Mouse (Mus musculus) ES-Bruce4 (cell line): ENCODE measurements around the gene Ganab. TPM values are rescaled to one million over a fixed set of nuclear protein-coding genes. Genes with fewer than 3 reads are reported as not detected.

Experiments
- H3K27ac ChIP-seq: 2 replicates; pipeline ENCODE4 v1.5.1; 2012; ENCODE audit warnings: low read length, inconsistent platforms; ENCODE audit not compliant: insufficient read depth
- H3K27me3 ChIP-seq: 2 replicates; pipeline ENCODE4 v1.6.1; 2012; ENCODE audit warnings: mild to moderate bottlenecking, low read length, inconsistent platforms; ENCODE audit not compliant: control insufficient read depth, poor library complexity, insufficient read depth, severe bottlenecking
- H3K36me3 ChIP-seq: 2 replicates; pipeline ENCODE4 v1.6.1; 2012; ENCODE audit warnings: inconsistent platforms, mild to moderate bottlenecking, low read length, moderate library complexity; ENCODE audit not compliant: control insufficient read depth, poor library complexity, insufficient read depth, severe bottlenecking
- H3K4me1 ChIP-seq: one replicate; pipeline ENCODE4 v1.8.1; 2011; ENCODE audit warnings: low read length; ENCODE audit not compliant: control insufficient read depth, insufficient read depth
- H3K4me3 ChIP-seq: 2 replicates; pipeline ENCODE4 v1.5.1; 2011; ENCODE audit warnings: low read depth, mild to moderate bottlenecking, low read length
- H3K9ac ChIP-seq: 2 replicates; pipeline ENCODE4 v1.6.1; 2012; ENCODE audit warnings: low read depth, mild to moderate bottlenecking, inconsistent platforms; ENCODE audit not compliant: poor library complexity, severe bottlenecking
- H3K9me3 ChIP-seq: replicated peaks from 2 replicates; pipeline ENCODE4 v1.6.1; 2012; ENCODE audit warnings: mild to moderate bottlenecking, low read length, inconsistent platforms; ENCODE audit not compliant: control insufficient read depth, poor library complexity, insufficient read depth, severe bottlenecking
- CTCF ChIP-seq: IDR thresholded peaks from one replicate; pipeline ENCODE4 v1.8.1; 2011; ENCODE audit warnings: low read depth, low read length
- EP300 ChIP-seq: IDR thresholded peaks from 2 replicates; pipeline ENCODE4 v1.6.1; 2011; ENCODE audit warnings: low read depth, low read length; ENCODE audit not compliant: insufficient read depth
- POLR2A ChIP-seq: IDR thresholded peaks from one replicate; pipeline ENCODE4 v1.8.1; 2011; ENCODE audit warnings: low read length; ENCODE audit not compliant: insufficient read depth
- polyA plus RNA-seq: library from polyadenylated mRNA; stranded (reverse); fragments of >200 nt; gene quantifications from 2 replicates; pipeline ENCODE4 v1.2.4, GENCODE M21; 2011; ENCODE audit warnings: low read depth; ENCODE audit not compliant: missing spikeins, insufficient read depth, insufficient read length

Gene Ganab
- polyA plus RNA-seq, 1 experiment: 184 TPM

DNA sequence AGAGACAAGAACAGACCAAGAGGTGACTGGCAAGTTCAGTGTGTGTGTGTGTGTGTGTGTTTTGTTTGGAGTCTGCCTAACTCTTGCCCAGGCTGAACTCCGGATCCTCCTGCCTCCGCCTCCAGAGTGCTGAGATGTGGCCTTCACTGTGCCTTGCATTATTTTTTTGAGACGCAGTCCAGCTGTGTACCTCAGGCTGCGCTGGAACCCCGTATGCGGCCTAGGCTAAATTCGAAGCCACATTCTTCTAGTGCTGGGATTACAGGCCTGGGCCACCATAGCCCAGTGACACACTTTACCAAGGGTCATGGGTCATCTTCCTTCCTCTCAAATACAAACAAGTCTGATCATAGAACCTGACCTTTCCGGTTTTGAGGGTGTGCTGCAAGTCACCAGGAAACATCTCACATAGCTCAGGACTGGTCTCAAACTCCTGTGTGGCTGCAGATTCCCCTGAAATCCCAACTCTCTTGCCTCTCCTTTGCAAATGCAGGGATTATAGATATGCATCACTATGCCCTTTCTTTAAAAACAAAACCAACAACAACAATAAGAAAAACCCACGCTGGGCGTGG is 25.5 kb upstream of the Ganab start:
- H3K9ac ChIP-seq: peak overlapping the region; percentile 91
- H3K27me3 ChIP-seq: no peaks in the 10 kb centered on the region
- no peaks in the 10 kb centered on the region for H3K4me1 ChIP-seq
- peaks cover 33% of the 10 kb centered on the region for H3K36me3 ChIP-seq
- TF ChIP-seq CTCF (no peak), POLR2A (no peak), EP300 (no peak)
- H3K4me3 ChIP-seq: peak overlapping the region; percentile 89
- peak overlapping the region; percentile 32 for H3K27ac ChIP-seq
- H3K9me3 ChIP-seq: no peaks in the 10 kb centered on the region

DNA sequence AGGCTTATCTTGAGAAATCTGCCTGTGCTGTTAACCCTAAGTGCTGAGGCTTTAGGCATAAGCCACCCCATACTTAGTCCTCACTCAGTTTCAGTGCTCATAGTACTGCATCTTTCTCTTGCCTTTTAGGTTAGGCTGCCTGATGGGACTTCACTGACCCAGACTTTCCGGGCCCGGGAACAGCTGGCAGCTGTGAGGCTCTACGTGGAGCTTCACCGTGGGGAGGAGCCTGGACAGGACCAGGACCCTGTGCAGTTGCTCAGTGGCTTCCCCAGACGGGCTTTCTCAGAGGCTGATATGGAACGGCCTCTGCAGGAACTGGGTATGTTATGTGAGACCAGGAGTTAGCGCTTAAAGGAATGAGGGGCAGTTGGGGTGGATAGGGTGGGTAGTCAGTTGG is 22.8 kb upstream of the Ganab start:
- Histone ChIP-seq H3K9me3 (no peaks in the 10 kb centered on the region), H3K9ac (no peak overlapping the region), H3K4me3 (no peak overlapping the region), H3K36me3 (peaks cover 35% of the 10 kb centered on the region), H3K27me3 (no peaks in the 10 kb centered on the region), H3K27ac (no peak overlapping the region), H3K4me1 (no peaks in the 10 kb centered on the region)
- TF ChIP-seq EP300: no peak
- no peak for TF ChIP-seq POLR2A
- no peak for TF ChIP-seq CTCF

DNA sequence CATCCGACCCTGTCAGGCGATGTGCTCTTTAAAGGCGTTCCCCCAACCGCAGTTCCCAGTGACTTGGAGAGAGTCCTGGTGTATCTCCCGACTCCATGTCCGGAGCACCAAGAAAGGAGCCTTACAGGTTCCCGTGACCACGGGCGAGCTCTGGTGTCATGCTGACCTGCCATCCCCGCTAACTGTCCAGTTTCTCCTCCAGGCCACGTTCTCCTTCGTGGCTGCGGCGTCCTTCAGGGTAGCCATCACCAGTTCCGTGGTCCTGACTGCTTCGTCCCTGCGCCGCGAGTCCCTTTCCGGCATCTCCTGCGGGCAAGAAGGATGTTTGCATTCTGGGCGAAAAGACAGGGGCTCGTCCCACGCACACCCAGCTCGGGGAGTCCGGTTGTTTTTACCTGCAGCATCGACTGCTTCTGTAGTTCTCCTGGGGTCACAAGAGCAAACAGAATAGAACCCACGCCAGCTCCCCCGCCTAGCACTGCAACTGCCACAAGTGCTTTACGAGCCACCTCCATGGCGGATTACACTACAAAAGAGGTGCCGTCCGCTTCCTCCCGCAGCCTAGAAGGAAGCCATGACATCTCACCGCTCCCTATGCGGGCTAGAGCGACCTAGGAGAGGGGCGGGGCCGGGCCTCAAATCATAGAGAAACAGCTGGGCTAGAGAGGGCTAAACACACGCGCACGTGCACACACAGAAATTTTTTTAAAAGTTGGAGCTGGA is 17.4 kb upstream of the Ganab start, which contains the start of gene Uqcc3:
TSS of gene Uqcc3 (minus strand) at position 613 of the 723 bp plus-strand sequence.
- H3K9me3 ChIP-seq: no peaks in the 10 kb centered on the region
- TF ChIP-seq POLR2A (peak; percentile 66), CTCF (no peak), EP300 (peak; percentile 59; the same call in 1 of the 2 replicates)

DNA sequence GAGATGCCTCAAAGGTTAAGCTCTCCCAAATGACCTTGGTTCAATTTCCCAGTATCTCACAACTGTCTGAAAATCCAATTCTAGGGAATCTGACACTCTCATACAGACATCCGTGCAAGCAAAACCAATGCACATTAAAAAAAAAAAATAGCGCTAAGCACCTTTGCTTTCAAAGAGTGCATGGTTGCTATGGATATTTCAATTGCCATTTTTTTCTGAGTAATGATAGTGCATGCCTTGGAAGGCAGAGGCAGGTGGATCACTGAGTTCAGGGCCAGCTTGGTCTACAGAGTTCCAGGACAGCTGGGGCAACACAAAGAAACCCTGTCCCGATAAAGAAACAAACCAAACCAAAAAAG is 16.9 kb upstream of the Ganab start:
- Histone ChIP-seq H3K9ac (peak overlapping the region; percentile 65), H3K27me3 (no peaks in the 10 kb centered on the region), H3K27ac (peak overlapping the region; percentile 46; the same call in 1 of the 2 replicates), H3K4me3 (peak overlapping the region; percentile 87), H3K9me3 (no peaks in the 10 kb centered on the region), H3K36me3 (peaks cover 8% of the 10 kb centered on the region; the same call in 1 of the 2 replicates), H3K4me1 (peaks cover 1% of the 10 kb centered on the region)
- TF ChIP-seq POLR2A: no peak
- TF ChIP-seq CTCF: no peak
- TF ChIP-seq EP300: no peak

More for the DNA sequence above, 17.4 kb upstream of the Ganab start, which contains the start of gene Uqcc3:
- Histone ChIP-seq H3K9ac (peak within 1 kb of the TSS; percentile 65), H3K4me1 (peaks cover 1% of the 10 kb centered on the region), H3K36me3 (peaks cover 9% of the 10 kb centered on the region), H3K27ac (peak within 1 kb of the TSS; percentile 46; the same call in 1 of the 2 replicates), H3K27me3 (no peaks in the 10 kb centered on the region), H3K4me3 (peak within 1 kb of the TSS; percentile 87)

DNA sequence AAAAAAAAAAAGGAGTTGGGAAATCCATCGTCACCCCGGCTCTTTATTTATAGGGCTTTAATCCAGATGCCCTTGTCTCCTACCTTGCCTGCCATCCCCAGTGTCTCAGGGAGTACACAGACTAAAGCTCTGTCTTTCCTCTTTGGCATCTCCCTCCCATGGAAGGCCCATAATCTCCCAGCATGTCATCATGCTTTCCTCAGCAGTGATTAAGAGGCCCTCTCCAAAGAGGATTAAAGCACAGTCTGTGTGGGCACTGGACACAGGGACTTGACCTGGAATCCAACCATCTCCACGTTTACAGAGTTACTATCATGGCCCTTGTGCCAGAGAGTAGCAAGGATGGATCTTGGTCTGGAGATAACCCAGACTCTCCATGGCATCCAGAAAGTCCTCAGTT is 14.3 kb upstream of the Ganab start, which contains the start of the genes Lbhd1 and Gm49403:
TSS of gene Lbhd1 (plus strand) at position 117 of the 400 bp plus-strand sequence.
TSS of gene Gm49403 (plus strand) at position 315 of the 400 bp plus-strand sequence.
- H3K4me3 ChIP-seq: no peak within 1 kb of the TSS
- peaks cover 1% of the 10 kb centered on the region for H3K4me1 ChIP-seq
- H3K9me3 ChIP-seq: no peaks in the 10 kb centered on the region
- H3K27ac ChIP-seq: no peak within 1 kb of the TSS
- H3K9ac ChIP-seq: no peak within 1 kb of the TSS
- no peak for TF ChIP-seq POLR2A
- TF ChIP-seq CTCF: no peak
- no peak for TF ChIP-seq EP300
- H3K27me3 ChIP-seq: no peaks in the 10 kb centered on the region
- H3K36me3 ChIP-seq: peaks cover 10% of the 10 kb centered on the region

DNA sequence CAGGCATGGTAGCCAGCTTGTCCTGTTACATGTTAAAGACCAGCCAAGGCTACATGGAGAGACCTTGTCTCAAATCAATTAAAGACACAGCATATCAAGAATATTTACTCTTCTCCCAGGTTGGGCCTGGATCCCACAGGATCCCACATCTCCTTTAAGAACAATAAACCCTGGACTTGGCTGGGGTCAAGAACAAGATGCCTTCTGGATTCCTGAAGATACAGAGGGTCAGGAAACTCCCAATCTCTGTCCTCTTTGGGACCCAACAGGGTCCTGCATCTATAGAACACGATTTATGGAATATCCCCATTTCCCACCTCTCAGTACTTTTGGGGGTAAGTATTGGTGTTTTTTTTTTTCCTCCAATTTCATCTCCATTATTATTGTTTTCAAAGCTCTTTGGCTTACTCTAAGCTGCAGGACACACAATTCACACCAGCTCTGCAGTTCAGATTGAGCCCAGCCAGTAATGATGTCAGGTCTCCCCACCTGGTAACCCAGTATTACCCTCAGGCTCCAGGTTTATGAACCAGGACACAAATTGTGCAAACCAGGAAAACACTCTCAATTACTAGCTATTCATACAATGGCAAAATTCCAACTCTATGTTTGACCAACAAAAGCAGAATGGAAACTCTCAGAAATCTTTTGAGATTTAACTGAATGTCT is 10.8 kb upstream of the Ganab start:
- TF ChIP-seq EP300 (no peak), CTCF (no peak), POLR2A (no peak)
- Histone ChIP-seq H3K9me3 (no peaks in the 10 kb centered on the region), H3K9ac (peak overlapping the region; percentile 99), H3K4me3 (peak overlapping the region; percentile 98), H3K27me3 (no peaks in the 10 kb centered on the region), H3K36me3 (peaks cover 29% of the 10 kb centered on the region), H3K27ac (peak overlapping the region; percentile 93), H3K4me1 (peaks cover 3% of the 10 kb centered on the region)
